Mouse (Mus musculus) left cerebral cortex, postnatal 14 days (tissue): Measurements from ENCODE around the gene Ankrd31. TPM values are rescaled to one million over a fixed set of nuclear protein-coding genes. Genes with fewer than 3 reads are reported as not detected.
"Not testable (repeated sequence)": the region's sequence is repeated elsewhere in the genome, so short reads cannot be mapped to it uniquely, and the experiment has no call there.

Experiments used
- DNase-seq, 2 experiments: peaks; one replicate each; pipeline ENCODE4 v3.0.0; 2021 to 2022; ENCODE audit warnings: low spot score in 2 of 2, mixed read lengths in 1 of 2
- intact Hi-C: fragments of 180-260 bp; cut with DNase I; formaldehyde crosslinking; loops from one replicate; pipeline ENCODE4 v1.15.1; 2025
- total RNA-seq, 2 experiments: library from RNA; stranded (reverse); gene quantifications; 2 replicates each; pipeline ENCODE4 v1.2.3; 2021

Ankrd31 gene
- total RNA-seq, 2 experiments from 2014 or later = 0.38 to 0.46 TPM

- peak in 1 of 2 experiments; percentile 50 for DNase-seq
- intact Hi-C loops = loop anchor here (10.0 kb wide), 1 partner anchor 74 kb away; no protein-coding TSS in a partner anchor
Measured at GRCm38 (mm10) chr13:96928432-96929039, 180.5 kb downstream of the Ankrd31 start.

- peak; percentile 65 to 82 for DNase-seq
- intact Hi-C loops = loop anchor here (5.0 kb wide), 1 partner anchor 75 kb away; no protein-coding TSS in a partner anchor
Measured at GRCm38 (mm10) chr13:96932745-96933144, 184.7 kb downstream of the Ankrd31 start.

GRCm38 (mm10) chr13:96933367-96933766 lies 185.3 kb downstream of the Ankrd31 start:
- intact Hi-C loops = loop anchor here (5.0 kb wide), 1 partner anchor 74 kb away; no protein-coding TSS in a partner anchor
- no peak for DNase-seq

- intact Hi-C loops = no loop called here
- no peak for DNase-seq
Measured at GRCm38 (mm10) chr13:96936173-96936777, 188.2 kb downstream of the Ankrd31 start.

GRCm38 (mm10) chr13:96937059-96937558 lies 189.0 kb downstream of the Ankrd31 start:
- intact Hi-C loops = no loop called here
- DNase-seq = no peak

- DNase-seq = no peak
- intact Hi-C loops = no loop called here
Measured at GRCm38 (mm10) chr13:96939680-96940079, 191.6 kb downstream of the Ankrd31 start.

GRCm38 (mm10) chr13:96941481-96941880 lies 193.4 kb downstream of the Ankrd31 start:
- DNase-seq, intact Hi-C loops: not testable (repeated sequence)

GRCm38 (mm10) chr13:96943571-96943970 lies 195.5 kb downstream of the Ankrd31 start:
- intact Hi-C loops = no loop called here

GRCm38 (mm10) chr13:96945748-96946147 lies 197.7 kb downstream of the Ankrd31 start:
- no peak for DNase-seq
- intact Hi-C loops = no loop called here

More at GRCm38 (mm10) chr13:96943571-96943970, 195.5 kb downstream of the Ankrd31 start:
- DNase-seq = peak in 1 of 2 experiments; percentile 66

- intact Hi-C loops = no loop called here
- no peak for DNase-seq
Measured at GRCm38 (mm10) chr13:96947722-96948121, 199.7 kb downstream of the Ankrd31 start.

- intact Hi-C loops = no loop called here
- peak; percentile 52 to 88 for DNase-seq
Measured at GRCm38 (mm10) chr13:96951880-96952279, 203.8 kb downstream of the Ankrd31 start.

- intact Hi-C loops = no loop called here
- no peak for DNase-seq
Measured at GRCm38 (mm10) chr13:96956466-96956865, 208.4 kb downstream of the Ankrd31 start.

Other genes with a start within 250 kb of the Ankrd31 start
- gene Polk, start 205.7 kb upstream of the Ankrd31 start, total RNA-seq = 10 to 100 TPM; 10.1 to 10.5 TPM
- 10 to 100 TPM; 56.7 to 57.4 TPM for gene Col4a3bp, start 205.7 kb upstream of the Ankrd31 start, total RNA-seq
- gene Hmgcr, start 77.3 kb upstream of the Ankrd31 start, total RNA-seq = 100 to 1,000 TPM; 218 to 228 TPM
- gene Gcnt4, start 176.4 kb downstream of the Ankrd31 start, total RNA-seq = 1 to 10 TPM; 5.5 to 7.5 TPM